Mouse (Mus musculus): ENCODE data around the gene Cfap70. TPM values are rescaled to one million over a fixed set of nuclear protein-coding genes. Genes with fewer than 3 reads are reported as not detected.
A peak's percentile ranks its signal among the peaks of the same experiment; 100 is the strongest.

The Cfap70 gene
- total and polyA plus RNA-seq, 3 experiments, result 0.11 TPM; not detected in 2

DNA sequence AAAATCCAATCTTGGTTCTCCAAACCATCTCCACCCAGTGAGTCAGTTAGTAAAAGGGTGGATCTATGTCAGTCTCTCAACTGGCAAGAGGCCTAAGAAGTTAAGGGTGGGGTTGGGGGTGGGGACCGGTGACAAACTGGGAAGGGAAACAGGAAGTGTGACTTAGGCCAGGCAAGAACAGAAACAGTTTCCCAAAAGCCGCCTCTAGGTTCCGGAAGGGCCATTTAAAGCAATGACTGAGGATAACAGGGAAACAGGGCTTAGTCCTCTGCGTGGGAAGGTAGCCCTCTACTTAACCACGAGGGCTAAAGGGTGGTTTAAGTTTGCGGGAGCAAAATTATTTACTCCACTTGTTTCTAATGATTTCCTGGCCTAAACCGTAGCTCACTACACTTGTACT lies 26.8 kb upstream of the Cfap70 start:
- Histone ChIP-seq H3K9ac (ENCODE audit: control insufficient read depth, low read depth, low read length, poor library complexity, severe bottlenecking) (peak overlapping the region; percentile 72), H3K4me1 (ENCODE audit: control insufficient read depth in 1 of 2, insufficient read depth in 2 of 2, low read length in 2 of 2) (peaks cover 15 to 20% of the 10 kb centered on the region in 2 experiments), H3K9me3 (replicated peaks; ENCODE audit: insufficient read depth, low read length) (no peaks in the 10 kb centered on the region), H3K27me3 (ENCODE audit: control insufficient read depth in 1 of 2, insufficient read depth in 2 of 2, low read length in 2 of 2) (no peaks in the 10 kb centered on the region), H3K4me3 (ENCODE audit: control insufficient read depth in 1 of 2, insufficient read depth in 1 of 2, low read depth in 2 of 2, low read length in 2 of 2) (peak overlapping the region; percentile 81), H3K36me3 (ENCODE audit: control insufficient read depth in 1 of 2, insufficient read depth in 2 of 2, low read length in 2 of 2) (peaks cover 1 to 36% of the 10 kb centered on the region in 2 experiments), H3K79me2 (ENCODE audit: control insufficient read depth, insufficient read depth, low read length, poor library complexity) (peaks cover 15% of the 10 kb centered on the region), H3K27ac (ENCODE audit: control insufficient read depth, low read depth, low read length) (peak overlapping the region; percentile 99)
- DNase-seq (ENCODE audit: low read depth, low spot score), result peak; percentile 93
- TF ChIP-seq NELFE (IDR thresholded peaks at IDR 0.05; ENCODE audit: low read depth, low read length) (peak; percentile 68), HCFC1 (IDR thresholded peaks at IDR 0.05; ENCODE audit: low read depth, low read length) (peak; percentile 67), POLR2AphosphoS2 (IDR thresholded peaks at IDR 0.05; ENCODE audit: low read length) (no peak; the same call in 1 of the 2 replicates), MAZ (IDR thresholded peaks at IDR 0.05; ENCODE audit: low read depth, low read length) (no peak), SIN3A (IDR thresholded peaks at IDR 0.05; ENCODE audit: low read length) (peak; percentile 90), GABPA (IDR thresholded peaks at IDR 0.05; ENCODE audit: low read depth, low read length) (no peak), ETS1 (IDR thresholded peaks at IDR 0.05; ENCODE audit: low read depth, low read length) (peak; percentile 59), MAFK (IDR thresholded peaks at IDR 0.05; ENCODE audit: borderline replicate concordance, low read depth, low read length) (no peak), ZNF384 (IDR thresholded peaks at IDR 0.05; ENCODE audit: low read depth, low read length) (no peak), MXI1 (IDR thresholded peaks at IDR 0.05; ENCODE audit: low read depth, low read length) (peak; percentile 30; the same call in 1 of the 2 replicates), JUND (IDR thresholded peaks at IDR 0.05; ENCODE audit: low read depth, low read length) (no peak), UBTF (IDR thresholded peaks at IDR 0.05; ENCODE audit: borderline replicate concordance, insufficient read depth, low read depth, low read length) (no peak), MAX (IDR thresholded peaks at IDR 0.05; ENCODE audit: low read length) (peak; percentile 52; the same call in 1 of the 2 replicates), USF1 (IDR thresholded peaks at IDR 0.05; ENCODE audit: low read depth, low read length) (0 out of 2 replicates have a peak, but pooled peaks have one; percentile 0), USF2 (IDR thresholded peaks at IDR 0.05; ENCODE audit: borderline replicate concordance in 1 of 2, insufficient read depth in 1 of 2, low read depth in 1 of 2, low read length in 2 of 2) (no peak), NRF1 (IDR thresholded peaks at IDR 0.05; ENCODE audit: insufficient read depth, low read depth, low read length, poor library complexity, severe bottlenecking) (no peak), POLR2AphosphoS5 (IDR thresholded peaks at IDR 0.05; ENCODE audit: borderline replicate concordance, low read depth, low read length) (no peak), CTCF (IDR thresholded peaks at IDR 0.05 in 2 of 3, conservative IDR thresholded peaks at IDR 0.05 in 1 of 3; ENCODE audit: control insufficient read depth in 1 of 3, insufficient read depth in 1 of 3, low read depth in 2 of 3, low read length in 3 of 3, poor library complexity in 1 of 3, severe bottlenecking in 1 of 3) (no peak), E2F4 (IDR thresholded peaks at IDR 0.05; ENCODE audit: borderline replicate concordance, low read depth, low read length) (no peak), BHLHE40 (IDR thresholded peaks at IDR 0.05; ENCODE audit: borderline replicate concordance, low read depth, low read length) (peak; percentile 43; the same call in 1 of the 2 replicates), ZMIZ1 (IDR thresholded peaks at IDR 0.05; ENCODE audit: low read depth, low read length) (no peak), SMC3 (IDR thresholded peaks at IDR 0.05; ENCODE audit: low read depth, low read length) (no peak), MEF2A (IDR thresholded peaks at IDR 0.05; ENCODE audit: extremely low read depth, insufficient replicate concordance, low read depth, low read length, poor library complexity, severe bottlenecking) (no peak), TCF12 (IDR thresholded peaks at IDR 0.05; ENCODE audit: low read depth, low read length) (0 out of 2 replicates have a peak, but pooled peaks have one; percentile 45), ZKSCAN1 (IDR thresholded peaks at IDR 0.05; ENCODE audit: low read depth, low read length) (no peak), MYB (IDR thresholded peaks at IDR 0.05; ENCODE audit: low read depth, low read length) (no peak), GATA1 (IDR thresholded peaks at IDR 0.05; ENCODE audit: low read depth, low read length) (no peak), RAD21 (IDR thresholded peaks at IDR 0.05; ENCODE audit: low read depth, low read length) (no peak), TAL1 (IDR thresholded peaks at IDR 0.05; ENCODE audit: low read length) (no peak), CHD2 (IDR thresholded peaks at IDR 0.05; ENCODE audit: low read length) (no peak), EP300 (IDR thresholded peaks at IDR 0.05; ENCODE audit: low read depth in 1 of 2, low read length in 2 of 2) (peak in 1 of 2 experiments; percentile 65; a peak in 3 of 4 replicates), POLR2A (IDR thresholded peaks at IDR 0.05; ENCODE audit: control insufficient read depth in 1 of 2, insufficient read depth in 1 of 2, low read depth in 1 of 2, low read length in 2 of 2, poor library complexity in 1 of 2) (peak in 1 of 2 experiments; percentile 73; a peak in 2 of 4 replicates), CHD1 (IDR thresholded peaks at IDR 0.05; ENCODE audit: low read depth, low read length) (peak; percentile 76; the same call in 1 of the 2 replicates), RCOR1 (IDR thresholded peaks at IDR 0.05; ENCODE audit: low read depth, low read length) (0 out of 2 replicates have a peak, but pooled peaks have one; percentile 10), ELF1 (IDR thresholded peaks at IDR 0.05; ENCODE audit: low read depth, low read length) (peak; percentile 85), TBP (IDR thresholded peaks at IDR 0.05; ENCODE audit: low read depth, low read length) (peak; percentile 78), ZC3H11A (IDR thresholded peaks at IDR 0.05; ENCODE audit: low read depth, low read length) (no peak)
